Mouse (Mus musculus) olfactory bulb, adult 2 months (tissue): ENCODE data around the gene Padi2.

Experiments
- CTCF ChIP-seq: fragments of 200-500 bp; IDR thresholded peaks from 2 replicates; pipeline ENCODE4 v1.5.1; 2012; ENCODE audit warnings: low read depth, mild to moderate bottlenecking, low read length, moderate library complexity; ENCODE audit not compliant: insufficient read depth
- POLR2A ChIP-seq: fragments of 200-500 bp; IDR thresholded peaks from 2 replicates; pipeline ENCODE4 v1.6.1; 2012; ENCODE audit warnings: mild to moderate bottlenecking, low read depth, low read length, moderate library complexity; ENCODE audit not compliant: insufficient read depth

- TF ChIP-seq CTCF = no peak
- TF ChIP-seq POLR2A = no peak
These were observed 71.1 kb downstream of the Padi2 start for GRCm38 (mm10) chr4:140977278-140977677.
